Mouse (Mus musculus) ES-E14 (cell line): ENCODE results near the gene Maz. TPM values are rescaled to one million over a fixed set of nuclear protein-coding genes. Genes with fewer than 3 reads are reported as not detected.

Source experiments
- DNase-seq: peaks from one replicate; pipeline ENCODE4 v3.0.0-alpha.2; 2013; ENCODE audit warnings: low read depth, low spot score
- H3K27ac ChIP-seq: 2 replicates; pipeline ENCODE4 v1.5.1; 2012; ENCODE audit warnings: low read depth, mild to moderate bottlenecking, low read length, moderate library complexity, mixed read lengths; ENCODE audit not compliant: poor library complexity, insufficient read depth, severe bottlenecking
- H3K36me3 ChIP-seq: 2 replicates; pipeline ENCODE4 v1.6.1; 2012; ENCODE audit warnings: mild to moderate bottlenecking, low read length, moderate library complexity, mixed read lengths; ENCODE audit not compliant: control insufficient read depth, poor library complexity, insufficient read depth, severe bottlenecking
- H3K4me1 ChIP-seq, 2 experiments: fragments of 150-350 bp in 1 of 2; sonication (generic) in 1 of 2; 2 replicates each; pipeline ENCODE4 v1.6.1; 2012; ENCODE audit warnings: low read length in 2 of 2, mild to moderate bottlenecking in 1 of 2, mixed read lengths in 1 of 2; ENCODE audit not compliant: control insufficient read depth in 2 of 2, insufficient read depth in 2 of 2, poor library complexity in 1 of 2
- H3K4me3 ChIP-seq, 2 experiments: fragments of 150-350 bp in 1 of 2; sonication (generic) in 1 of 2; 2 replicates each; pipeline ENCODE4 v1.5.1; 2012; ENCODE audit warnings: low read length in 2 of 2, low read depth in 1 of 2, mild to moderate bottlenecking in 1 of 2, mixed read lengths in 1 of 2; ENCODE audit not compliant: insufficient read depth in 1 of 2, poor library complexity in 1 of 2, severe bottlenecking in 1 of 2
- H3K9ac ChIP-seq: 2 replicates; pipeline ENCODE4 v1.6.1; 2012; ENCODE audit warnings: low read depth, mild to moderate bottlenecking, low read length, mixed read lengths; ENCODE audit not compliant: poor library complexity, insufficient read depth, severe bottlenecking
- H3K9me3 ChIP-seq: fragments of 150-350 bp; sonication (generic); 2 replicates; pipeline ENCODE4 v1.6.1; 2012; ENCODE audit warnings: low read depth, mild to moderate bottlenecking, low read length; ENCODE audit not compliant: control insufficient read depth, insufficient read depth
- CHD2 ChIP-seq: IDR thresholded peaks from 2 replicates; pipeline ENCODE4 v1.6.1; 2014; ENCODE audit warnings: mild to moderate bottlenecking, low read depth, low read length, inconsistent platforms
- HCFC1 ChIP-seq: IDR thresholded peaks from 2 replicates; pipeline ENCODE4 v1.6.1; 2012; ENCODE audit warnings: low read length, inconsistent platforms, borderline replicate concordance; ENCODE audit not compliant: insufficient read depth
- MAFK ChIP-seq: IDR thresholded peaks from 2 replicates; pipeline ENCODE4 v1.6.1; 2014; ENCODE audit warnings: mild to moderate bottlenecking, low read depth, low read length, inconsistent platforms; ENCODE audit not compliant: insufficient read depth
- ZC3H11A ChIP-seq: IDR thresholded peaks from 2 replicates; pipeline ENCODE4 v1.6.1; 2012; ENCODE audit warnings: low read depth, mild to moderate bottlenecking, inconsistent platforms, low read length, borderline replicate concordance
- ZNF384 ChIP-seq: IDR thresholded peaks from 2 replicates; pipeline ENCODE4 v1.6.1; 2012; ENCODE audit warnings: low read depth, low read length, inconsistent platforms
- in situ Hi-C, 2 experiments: fragments of 600-800 bp; cut with MboI; formaldehyde crosslinking; loops; one replicate each; pipeline ENCODE4 v1.15.1; 2025; ENCODE audit warnings: low sequenced_read_pairs in 2 of 2, inconsistent platforms in 1 of 2; ENCODE audit not compliant: unreplicated experiment in 2 of 2
- total RNA-seq: library from RNA; depleted of rRNA; stranded (reverse); fragments of 300-350 nt; gene quantifications from 2 replicates; pipeline ENCODE4 v1.2.3, GENCODE M21; 2012

The Maz gene
- total RNA-seq, 1 experiment, result 134 TPM

DNA sequence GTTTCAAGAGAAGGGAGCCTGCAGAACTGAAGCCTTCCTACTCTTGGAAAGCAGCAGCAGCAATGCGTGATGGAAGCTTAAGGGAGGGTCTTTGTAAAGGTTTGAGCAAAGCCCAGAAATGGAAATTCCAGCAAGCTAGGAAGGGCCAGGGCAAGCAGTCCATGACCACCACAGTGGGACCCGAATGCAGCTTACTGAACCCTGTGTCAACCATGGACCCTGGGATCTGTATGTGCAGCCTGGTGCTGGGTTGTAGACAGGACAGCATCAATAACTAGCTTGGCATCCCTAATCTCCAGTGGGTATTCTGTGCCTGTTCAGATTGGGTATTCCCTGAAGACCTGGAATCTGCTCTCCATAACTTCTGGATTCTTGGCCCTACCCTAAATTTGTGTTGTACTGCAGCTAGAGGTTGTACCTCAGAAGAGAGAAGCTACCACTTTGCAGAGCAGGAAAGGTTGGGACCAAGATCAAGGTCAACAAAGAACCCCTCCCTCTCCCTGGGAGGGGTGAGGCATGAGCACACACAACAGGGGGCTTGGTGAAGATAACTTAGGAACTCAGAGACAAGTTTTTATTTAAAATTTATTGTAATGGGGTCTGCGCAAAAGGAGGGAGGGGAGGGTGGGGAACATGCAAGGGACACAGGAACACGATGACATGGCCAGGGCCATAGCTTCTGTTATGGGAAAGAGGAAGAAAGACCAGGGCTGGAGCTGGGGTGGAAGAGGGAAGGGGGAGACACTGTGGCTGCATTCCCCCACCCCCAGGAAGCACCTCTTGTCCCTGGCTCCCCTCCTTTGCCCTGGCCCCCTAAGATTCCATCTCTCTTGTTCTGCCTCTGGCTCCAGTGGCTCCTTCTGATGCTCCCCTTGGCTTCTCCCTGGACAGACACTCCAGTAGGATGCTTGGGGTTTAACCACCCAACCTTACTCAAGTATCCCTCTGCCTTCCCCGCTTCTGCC is 5.0 kb downstream of the Maz start:
- peak overlapping the region; percentile 31; the same call in 1 of the 2 replicates for H3K9ac ChIP-seq
- H3K27ac ChIP-seq, result no peak overlapping the region
- H3K4me3 ChIP-seq, result peak overlapping the region; percentile 60 to 62
- H3K9me3 ChIP-seq, result no peaks in the 10 kb centered on the region
- no peak for DNase-seq
- in situ Hi-C loops, result no loop called here
- TF ChIP-seq MAFK, result no peak
- TF ChIP-seq CHD2, result 0 out of 2 replicates have a peak, but pooled peaks have one; percentile 22
- peaks cover 5 to 11% of the 10 kb centered on the region in 2 experiments; a peak in 2 of 4 replicates for H3K4me1 ChIP-seq
- peaks cover 36% of the 10 kb centered on the region for H3K36me3 ChIP-seq

DNA sequence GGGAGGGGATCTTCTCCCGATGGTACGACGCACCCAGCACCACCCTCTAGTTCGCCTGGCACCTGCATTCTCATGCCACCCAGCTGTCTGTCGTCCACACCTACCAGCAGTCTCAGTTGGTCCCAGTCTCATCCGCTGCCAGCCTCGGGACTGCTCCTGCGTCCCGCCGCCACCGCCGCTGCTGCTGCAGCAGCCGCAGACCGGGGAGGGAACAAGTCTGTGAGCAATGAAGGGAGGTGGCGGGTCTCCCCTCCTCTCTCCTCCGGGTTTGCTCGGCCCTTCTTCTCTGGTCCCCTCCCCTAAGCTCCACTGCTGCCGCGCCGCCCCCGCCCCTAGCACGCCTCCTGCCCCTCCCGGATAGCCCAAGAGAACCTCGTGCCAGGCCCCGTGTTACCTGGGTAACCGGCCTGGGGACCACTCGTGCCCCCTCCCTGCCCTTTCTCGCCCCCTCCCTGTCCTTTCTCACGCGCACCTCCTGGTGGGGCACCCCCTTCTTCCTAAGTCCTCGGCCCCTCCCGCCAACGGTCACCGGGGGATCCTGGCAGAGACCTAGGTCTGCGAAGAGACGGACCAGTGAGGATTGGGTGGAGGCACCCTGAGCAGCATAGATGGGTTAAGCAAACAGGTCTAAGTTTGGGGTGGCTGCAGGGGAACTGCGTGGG is 5.8 kb downstream of the Maz start, which contains the start of the genes Gm42742 and Prrt2:
Gm42742 (minus strand) TSS at position 197 of the 662 bp plus-strand sequence.
Prrt2 (minus strand) TSS at position 311 of the 662 bp plus-strand sequence.
- DNase-seq, result no peak
- Histone ChIP-seq H3K36me3 (peaks cover 36% of the 10 kb centered on the region), H3K9ac (peak within 1 kb of the TSS; percentile 31), H3K4me1 (peaks cover 5 to 11% of the 10 kb centered on the region in 2 experiments; a peak in 2 of 4 replicates), H3K9me3 (no peaks in the 10 kb centered on the region), H3K27ac (peak within 1 kb of the TSS; percentile 52), H3K4me3 (peak within 1 kb of the TSS; percentile 60 to 62)
- TF ChIP-seq ZC3H11A (no peak), MAFK (no peak), CHD2 (no peak), HCFC1 (no peak), ZNF384 (no peak)
- in situ Hi-C loops, result no loop called here

DNA sequence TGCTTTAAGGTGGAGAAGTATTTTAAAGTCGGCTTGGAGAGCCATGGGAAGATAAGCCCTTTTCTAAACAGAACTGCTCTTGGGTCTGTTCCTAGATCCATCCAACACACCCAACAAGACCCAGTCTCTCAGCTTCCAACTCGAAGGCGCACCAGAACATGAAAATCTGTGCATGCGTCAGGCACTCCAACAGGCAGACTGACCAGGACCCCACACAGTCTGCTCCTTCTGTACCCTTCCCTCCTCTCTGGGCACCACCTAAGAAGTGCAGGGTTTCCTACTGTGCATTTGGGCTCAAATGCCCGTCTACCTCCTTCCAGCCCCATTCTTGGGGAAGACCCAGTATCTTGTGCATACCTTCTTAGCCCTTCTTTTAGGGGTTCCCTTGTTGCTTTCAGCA is 6.3 kb downstream of the Maz start:
- in situ Hi-C loops, result no loop called here
- peak overlapping the region; percentile 31 for H3K9ac ChIP-seq
- no peak for DNase-seq
- no peaks in the 10 kb centered on the region for H3K9me3 ChIP-seq
- peaks cover 5 to 11% of the 10 kb centered on the region in 2 experiments; a peak in 2 of 4 replicates for H3K4me1 ChIP-seq
- H3K36me3 ChIP-seq, result peaks cover 38% of the 10 kb centered on the region
- TF ChIP-seq CHD2, result no peak
- TF ChIP-seq ZC3H11A, result no peak
- no peak for TF ChIP-seq MAFK
- TF ChIP-seq ZNF384, result no peak
- TF ChIP-seq HCFC1, result no peak
- H3K4me3 ChIP-seq, result peak overlapping the region; percentile 60 to 62
- H3K27ac ChIP-seq, result no peak overlapping the region

- H3K4me1 ChIP-seq, result peaks cover 5 to 14% of the 10 kb centered on the region in 2 experiments; a peak in 2 of 4 replicates
- in situ Hi-C loops, result no loop called here
- peaks cover 38% of the 10 kb centered on the region for H3K36me3 ChIP-seq
- TF ChIP-seq MAFK (no peak), HCFC1 (no peak), ZNF384 (no peak), ZC3H11A (no peak), CHD2 (no peak)
- H3K9me3 ChIP-seq, result no peaks in the 10 kb centered on the region
- DNase-seq, result no peak
- H3K4me3 ChIP-seq, result no peak overlapping the region; a peak in 1 of 4 replicates
- no peak overlapping the region; the same call in 1 of the 2 replicates for H3K9ac ChIP-seq
- no peak overlapping the region for H3K27ac ChIP-seq
These were observed 6.8 kb downstream of the Maz start for GRCm38 (mm10) chr7:127020031-127020430.
